Mouse (Mus musculus) forebrain, embryonic 12.5 days (tissue): ENCODE results near the gene Zc3h7b. TPM values are rescaled to one million over a fixed set of nuclear protein-coding genes. Genes with fewer than 3 reads are reported as not detected.
A peak's percentile ranks its signal among the peaks of the same experiment; 100 is the strongest.

Experiments used
- ATAC-seq: fragments of 200-750 bp; cut with Nextera tagmentation; 2 replicates; pipeline ENCODE4 v1.8.0; 2017; ENCODE audit warnings: moderate TSS enrichment; ENCODE audit not compliant: low FRiP score
- H3K27ac ChIP-seq: fragments of 300-500 bp; sonication (generic); 2 replicates; pipeline ENCODE4 v1.5.1; 2016; ENCODE audit warnings: mild to moderate bottlenecking
- H3K27me3 ChIP-seq: fragments of 300-500 bp; sonication (generic); 2 replicates; pipeline ENCODE4 v1.6.1; 2016; ENCODE audit warnings: mild to moderate bottlenecking
- H3K36me3 ChIP-seq: fragments of 300-500 bp; sonication (generic); replicated peaks from 2 replicates; pipeline ENCODE4 v1.6.1; 2016; ENCODE audit warnings: mild to moderate bottlenecking
- H3K4me1 ChIP-seq: fragments of 300-500 bp; sonication (generic); 2 replicates; pipeline ENCODE4 v1.6.1; 2016
- H3K4me2 ChIP-seq: fragments of 300-500 bp; sonication (generic); 2 replicates; pipeline ENCODE4 v1.6.1; 2016; ENCODE audit warnings: mild to moderate bottlenecking, moderate library complexity
- H3K4me3 ChIP-seq: fragments of 300-500 bp; sonication (generic); replicated peaks from 2 replicates; pipeline ENCODE4 v1.5.1; 2016; ENCODE audit warnings: mild to moderate bottlenecking
- H3K9ac ChIP-seq: fragments of 300-500 bp; sonication (generic); 2 replicates; pipeline ENCODE4 v1.6.1; 2016; ENCODE audit warnings: mild to moderate bottlenecking
- H3K9me3 ChIP-seq: fragments of 300-500 bp; sonication (generic); 2 replicates; pipeline ENCODE4 v1.6.1; 2016
- WGBS: fragments of 180-500 bp; shearing (Covaris S2); methylation state at CpG from one replicate; pipeline ENCODE4 v1.1.7; 2016; 5-methylcytosine and 5-hydroxymethylcytosine counted together
- polyA plus RNA-seq: library from polyadenylated mRNA; unstranded; fragments of >200 nt; fragmentation: Nextera tagmentation; extraction: Ambion mirVana; gene quantifications from 2 replicates; pipeline ENCODE4 v1.2.1, GENCODE M21; 2016

Gene Zc3h7b
- polyA plus RNA-seq, 1 experiment from 2014 or later, result 45.8 TPM

DNA sequence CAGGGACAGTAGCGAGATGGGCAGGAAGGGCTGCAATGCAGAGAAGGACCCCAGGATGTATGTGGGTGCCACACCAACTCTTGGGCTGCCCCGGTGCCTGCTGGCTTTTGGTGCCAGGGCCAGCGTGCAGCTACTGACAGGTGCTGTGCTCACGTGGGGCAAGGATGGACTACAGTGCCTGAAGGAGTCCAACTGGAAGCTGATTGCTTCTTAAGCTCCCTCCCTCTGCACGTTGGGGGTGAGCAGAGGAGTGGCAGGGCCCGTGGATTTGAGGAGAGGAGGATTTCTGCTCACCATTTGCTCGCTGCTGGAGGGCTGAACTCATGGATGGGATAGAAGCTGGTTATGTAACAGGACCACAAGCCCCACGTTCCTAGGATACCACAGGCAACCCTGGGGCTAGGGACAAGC lies 58.1 kb downstream of the Zc3h7b start:
- Histone ChIP-seq H3K36me3 (peaks cover 4% of the 10 kb centered on the region; the same call in 1 of the 2 replicates), H3K4me1 (peaks cover 29% of the 10 kb centered on the region), H3K4me2 (peak overlapping the region; percentile 56), H3K27me3 (0 out of 2 replicates have a peak, but pooled peaks cover 4% of the 10 kb centered on the region), H3K9me3 (no peaks in the 10 kb centered on the region), H3K27ac (peak overlapping the region; percentile 80), H3K4me3 (peak overlapping the region; percentile 30), H3K9ac (peak overlapping the region; percentile 51)
- no peak for ATAC-seq
- WGBS, result 11% methylated on average over 8 of the region's 8 CpGs

DNA sequence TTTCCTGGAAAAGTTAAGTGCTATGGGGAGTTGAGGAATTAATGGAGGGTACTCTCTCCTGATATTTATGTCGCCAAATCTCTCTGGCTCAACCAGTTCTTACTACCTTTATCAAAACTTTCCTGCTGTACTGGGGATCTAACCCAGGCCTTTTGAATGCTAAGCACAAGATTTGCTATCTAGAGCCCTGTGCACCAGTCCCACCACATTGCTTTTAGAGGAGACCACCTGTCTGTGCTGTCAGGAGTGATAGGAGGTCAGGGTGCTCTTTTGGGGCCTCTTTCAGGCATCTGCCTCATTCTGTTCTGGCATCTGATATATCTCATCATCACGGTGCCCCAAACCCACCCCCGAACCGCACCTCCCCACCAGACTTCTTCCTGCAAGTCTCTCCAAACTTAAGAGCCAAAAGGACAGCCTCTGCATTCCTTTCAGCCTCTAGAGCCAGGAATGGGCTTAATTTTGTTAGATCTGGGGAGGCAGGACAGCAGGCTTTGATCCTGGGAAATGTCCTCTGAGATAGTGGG lies 58.6 kb downstream of the Zc3h7b start:
- no peak for ATAC-seq
- Histone ChIP-seq H3K27me3 (0 out of 2 replicates have a peak, but pooled peaks cover 4% of the 10 kb centered on the region), H3K9me3 (no peaks in the 10 kb centered on the region), H3K9ac (no peak overlapping the region), H3K36me3 (no peaks in the 10 kb centered on the region), H3K27ac (no peak overlapping the region), H3K4me2 (peak overlapping the region; percentile 56), H3K4me3 (no peak overlapping the region), H3K4me1 (peaks cover 29% of the 10 kb centered on the region)
- 77% methylated on average over 4 of the region's 4 CpGs for WGBS

GRCm38 (mm10) chr15:81804172-81804571 lies 59.3 kb downstream of the Zc3h7b start:
- Histone ChIP-seq H3K4me2 (no peak overlapping the region), H3K4me3 (no peak overlapping the region), H3K36me3 (no peaks in the 10 kb centered on the region), H3K9me3 (no peaks in the 10 kb centered on the region), H3K4me1 (peaks cover 30% of the 10 kb centered on the region), H3K27ac (no peak overlapping the region), H3K27me3 (0 out of 2 replicates have a peak, but pooled peaks cover 4% of the 10 kb centered on the region), H3K9ac (no peak overlapping the region)
- WGBS, result 62% methylated on average over 1 of the region's 1 CpGs
- ATAC-seq, result no peak

GRCm38 (mm10) chr15:81804883-81805282 lies 60.0 kb downstream of the Zc3h7b start:
- no peak overlapping the region for H3K27ac ChIP-seq
- H3K36me3 ChIP-seq, result no peaks in the 10 kb centered on the region
- no peak overlapping the region for H3K4me3 ChIP-seq
- no peak overlapping the region for H3K4me2 ChIP-seq
- H3K9me3 ChIP-seq, result no peaks in the 10 kb centered on the region
- 0 out of 2 replicates have a peak, but pooled peaks cover 4% of the 10 kb centered on the region for H3K27me3 ChIP-seq
- no peak for ATAC-seq
- H3K9ac ChIP-seq, result no peak overlapping the region
- H3K4me1 ChIP-seq, result peaks cover 36% of the 10 kb centered on the region
- WGBS, result 84% methylated on average over 3 of the region's 3 CpGs

DNA sequence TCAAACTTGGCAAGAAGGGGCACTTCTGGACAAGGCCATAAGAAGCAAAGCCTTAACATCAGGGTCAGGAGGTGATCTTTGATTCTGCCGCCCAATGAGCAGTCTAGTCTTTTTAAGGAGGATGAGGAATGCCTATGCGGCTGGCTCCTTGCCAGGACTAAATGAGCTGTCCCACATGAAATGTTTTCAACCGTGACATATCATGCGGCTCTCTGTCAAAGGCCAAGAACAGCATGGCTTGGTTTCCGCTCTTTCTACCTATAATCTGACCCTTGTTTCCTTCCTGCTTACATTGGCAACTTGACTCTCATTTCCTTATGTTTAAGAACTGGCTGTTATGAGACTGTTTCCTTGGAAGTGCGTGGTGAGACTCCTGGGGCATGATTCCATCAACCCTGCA lies 60.8 kb downstream of the Zc3h7b start:
- no peak overlapping the region for H3K4me3 ChIP-seq
- H3K9me3 ChIP-seq, result no peaks in the 10 kb centered on the region
- 0 out of 2 replicates have a peak, but pooled peaks cover 4% of the 10 kb centered on the region for H3K27me3 ChIP-seq
- no peaks in the 10 kb centered on the region for H3K36me3 ChIP-seq
- ATAC-seq, result no peak
- no peak overlapping the region for H3K9ac ChIP-seq
- WGBS, result 60% methylated on average over 6 of the region's 6 CpGs
- H3K4me2 ChIP-seq, result no peak overlapping the region
- H3K27ac ChIP-seq, result no peak overlapping the region
- H3K4me1 ChIP-seq, result peaks cover 41% of the 10 kb centered on the region

DNA sequence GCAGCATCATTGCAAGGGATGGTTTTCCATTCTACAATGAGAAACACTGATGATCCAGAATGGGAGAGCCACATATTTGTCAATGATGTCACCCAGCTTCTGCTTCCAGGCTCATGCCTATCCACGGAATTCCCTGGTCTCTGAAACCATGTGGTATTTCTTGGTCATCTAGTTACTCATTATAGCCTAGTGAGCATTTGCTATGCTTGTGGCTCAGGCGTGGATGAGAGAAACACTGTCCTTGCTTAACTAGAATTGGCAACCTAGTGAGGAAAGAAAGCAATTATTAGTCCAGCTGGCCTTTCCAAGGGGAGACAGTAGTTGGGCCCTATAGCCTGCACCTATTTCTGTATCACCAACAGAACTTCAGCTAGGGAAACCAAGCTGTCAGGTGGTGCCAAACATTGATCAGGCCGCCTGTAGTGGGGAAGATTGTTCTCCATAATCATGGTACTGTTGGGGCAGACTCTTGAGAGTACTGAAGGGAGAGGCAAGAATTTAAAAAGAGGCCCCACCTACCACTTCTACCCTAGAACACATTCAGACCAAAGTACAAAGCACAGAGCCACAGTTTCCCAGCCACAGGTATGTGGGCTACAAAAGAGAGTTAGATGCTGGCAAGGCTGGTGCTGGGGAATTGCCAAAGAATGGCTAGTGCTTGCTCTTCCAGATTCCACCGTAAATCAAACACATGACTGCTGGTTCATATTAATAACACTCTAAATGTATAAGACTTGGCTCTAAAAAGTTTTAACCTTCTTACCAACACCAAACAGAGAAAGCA lies 62.0 kb downstream of the Zc3h7b start:
- no peak for ATAC-seq
- Histone ChIP-seq H3K36me3 (no peaks in the 10 kb centered on the region), H3K4me3 (no peak overlapping the region), H3K27me3 (no peaks in the 10 kb centered on the region), H3K9me3 (no peaks in the 10 kb centered on the region), H3K4me1 (peaks cover 43% of the 10 kb centered on the region), H3K27ac (no peak overlapping the region), H3K9ac (no peak overlapping the region), H3K4me2 (no peak overlapping the region)
- 84% methylated on average over 4 of the region's 4 CpGs for WGBS

- H3K4me1 ChIP-seq, result peaks cover 43% of the 10 kb centered on the region
- H3K9ac ChIP-seq, result no peak overlapping the region
- WGBS, result 64% methylated on average over 2 of the region's 2 CpGs
- no peak overlapping the region for H3K4me3 ChIP-seq
- no peaks in the 10 kb centered on the region for H3K36me3 ChIP-seq
- no peak for ATAC-seq
- no peak overlapping the region for H3K4me2 ChIP-seq
- H3K27ac ChIP-seq, result no peak overlapping the region
- H3K9me3 ChIP-seq, result no peaks in the 10 kb centered on the region
- H3K27me3 ChIP-seq, result no peaks in the 10 kb centered on the region
These were observed 63.9 kb downstream of the Zc3h7b start for GRCm38 (mm10) chr15:81808799-81809198.

GRCm38 (mm10) chr15:81809550-81809949 lies 64.7 kb downstream of the Zc3h7b start:
- Histone ChIP-seq H3K4me1 (peaks cover 43% of the 10 kb centered on the region), H3K4me3 (no peak overlapping the region), H3K27ac (peak overlapping the region; percentile 85; the same call in 1 of the 2 replicates), H3K4me2 (peak overlapping the region; percentile 88), H3K9me3 (no peaks in the 10 kb centered on the region), H3K27me3 (no peaks in the 10 kb centered on the region), H3K36me3 (no peaks in the 10 kb centered on the region), H3K9ac (peak overlapping the region; percentile 59; the same call in 1 of the 2 replicates)
- 62% methylated on average over 1 of the region's 1 CpGs for WGBS
- no peak for ATAC-seq

DNA sequence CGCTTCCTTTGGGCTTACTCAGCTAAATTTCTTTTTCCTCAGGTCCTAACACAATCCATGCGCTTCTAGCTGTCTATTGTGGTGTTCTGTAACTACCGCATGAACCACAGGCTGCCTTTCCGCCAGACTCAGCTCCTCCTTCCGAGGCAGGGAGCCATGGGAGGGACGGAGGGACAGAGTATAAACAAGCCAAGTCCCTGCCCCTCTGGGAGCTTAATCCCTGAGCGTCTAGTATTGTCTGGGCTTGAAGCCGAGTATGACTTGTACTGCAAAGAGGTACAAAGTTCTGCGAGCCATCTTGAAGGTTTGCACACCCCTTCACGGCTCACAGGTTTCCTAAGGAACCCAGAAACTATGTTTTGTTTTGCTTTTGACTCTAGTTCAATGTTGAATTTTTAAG lies 65.3 kb downstream of the Zc3h7b start:
- Histone ChIP-seq H3K27me3 (no peaks in the 10 kb centered on the region), H3K4me3 (peak overlapping the region; percentile 62), H3K27ac (peak overlapping the region; percentile 85), H3K4me2 (peak overlapping the region; percentile 88), H3K4me1 (peaks cover 43% of the 10 kb centered on the region), H3K36me3 (peaks cover 3% of the 10 kb centered on the region), H3K9me3 (no peaks in the 10 kb centered on the region), H3K9ac (peak overlapping the region; percentile 59)
- WGBS, result under 1% methylated on average over 10 of the region's 10 CpGs
- ATAC-seq, result no peak

GRCm38 (mm10) chr15:81810671-81811598 lies 66.1 kb downstream of the Zc3h7b start:
- Histone ChIP-seq H3K27ac (peak overlapping the region; percentile 85), H3K4me1 (peaks cover 42% of the 10 kb centered on the region), H3K36me3 (peaks cover 11% of the 10 kb centered on the region), H3K9me3 (no peaks in the 10 kb centered on the region), H3K27me3 (no peaks in the 10 kb centered on the region), H3K9ac (peak overlapping the region; percentile 83), H3K4me3 (peak overlapping the region; percentile 62), H3K4me2 (peak overlapping the region; percentile 88)
- peak; percentile 98 for ATAC-seq
- under 1% methylated on average over 88 of the region's 89 CpGs for WGBS

- H3K9ac ChIP-seq, result peak overlapping the region; percentile 83
- H3K27me3 ChIP-seq, result no peaks in the 10 kb centered on the region
- H3K4me1 ChIP-seq, result peaks cover 40% of the 10 kb centered on the region
- H3K9me3 ChIP-seq, result no peaks in the 10 kb centered on the region
- peaks cover 13% of the 10 kb centered on the region for H3K36me3 ChIP-seq
- peak overlapping the region; percentile 88 for H3K4me2 ChIP-seq
- H3K4me3 ChIP-seq, result peak overlapping the region; percentile 62
- peak overlapping the region; percentile 75 for H3K27ac ChIP-seq
- peak; percentile 10 for ATAC-seq
- under 1% methylated on average over 19 of the region's 26 CpGs for WGBS
These were observed 66.7 kb downstream of the Zc3h7b start for GRCm38 (mm10) chr15:81811599-81811996.

GRCm38 (mm10) chr15:81812287-81812686 lies 67.4 kb downstream of the Zc3h7b start:
- H3K36me3 ChIP-seq, result peaks cover 20% of the 10 kb centered on the region
- H3K27ac ChIP-seq, result no peak overlapping the region
- WGBS, result 39% methylated on average over 3 of the region's 3 CpGs

More at GRCm38 (mm10) chr15:81812287-81812686, 67.4 kb downstream of the Zc3h7b start:
- ATAC-seq, result no peak
- Histone ChIP-seq H3K4me3 (peak overlapping the region; percentile 62), H3K4me2 (peak overlapping the region; percentile 88), H3K27me3 (no peaks in the 10 kb centered on the region), H3K9me3 (no peaks in the 10 kb centered on the region), H3K4me1 (peaks cover 40% of the 10 kb centered on the region), H3K9ac (peak overlapping the region; percentile 83)
